Mouse (Mus musculus) intestine, embryonic 14.5 days (tissue): ENCODE measurements around the gene Trim21. TPM values are rescaled to one million over a fixed set of nuclear protein-coding genes. Genes with fewer than 3 reads are reported as not detected.
A peak's percentile ranks its signal among the peaks of the same experiment; 100 is the strongest.

ENCODE experiments used
- ATAC-seq: fragments of 200-750 bp; cut with Nextera tagmentation; replicated peaks from 2 replicates; pipeline ENCODE4 v1.8.0; 2017; ENCODE audit warnings: low read depth, moderate number of reproducible peaks, moderate TSS enrichment, moderate library complexity; ENCODE audit not compliant: low FRiP score, low TSS enrichment
- DNase-seq: peaks from one replicate; pipeline ENCODE4 v3.0.0-alpha.2; 2018; ENCODE audit warnings: low spot score
- H3K27ac ChIP-seq: fragments of 300-500 bp; sonication (generic); 2 replicates; pipeline ENCODE4 v1.5.1; 2014; ENCODE audit warnings: low read depth, mild to moderate bottlenecking, control low read depth
- H3K27me3 ChIP-seq: fragments of 300-500 bp; sonication (generic); replicated peaks from 2 replicates; pipeline ENCODE4 v1.6.1; 2014; ENCODE audit warnings: low read length, control low read depth; ENCODE audit not compliant: control insufficient read depth, insufficient read depth
- H3K36me3 ChIP-seq: fragments of 300-500 bp; sonication (generic); 2 replicates; pipeline ENCODE4 v1.6.1; 2014; ENCODE audit warnings: low read length, control low read depth; ENCODE audit not compliant: control insufficient read depth, insufficient read depth
- H3K4me1 ChIP-seq: fragments of 300-500 bp; sonication (generic); replicated peaks from 2 replicates; pipeline ENCODE4 v1.6.1; 2014; ENCODE audit warnings: low read length, control low read depth, mixed read lengths; ENCODE audit not compliant: control insufficient read depth, insufficient read depth
- H3K4me2 ChIP-seq: fragments of 300-500 bp; sonication (generic); 2 replicates; pipeline ENCODE4 v1.6.1; 2014; ENCODE audit warnings: low read length
- H3K4me3 ChIP-seq: fragments of 300-500 bp; sonication (generic); 2 replicates; pipeline ENCODE4 v1.5.1; 2014; ENCODE audit warnings: low read depth, low read length, control low read depth, mixed read lengths
- H3K9ac ChIP-seq: fragments of 300-500 bp; sonication (generic); 2 replicates; pipeline ENCODE4 v1.6.1; 2014; ENCODE audit warnings: mild to moderate bottlenecking, low read length
- H3K9me3 ChIP-seq: fragments of 300-500 bp; sonication (generic); 2 replicates; pipeline ENCODE4 v1.6.1; 2016; ENCODE audit warnings: low read length, control low read depth; ENCODE audit not compliant: control insufficient read depth
- WGBS: fragments of 180-500 bp; shearing (Covaris S2); extraction: QIAGEN DNeasy Blood & Tissue Kit; methylation state at CpG from one replicate; pipeline ENCODE4 v1.1.7; 2014; 5-methylcytosine and 5-hydroxymethylcytosine counted together
- polyA plus RNA-seq: library from polyadenylated mRNA; unstranded; fragments of >200 nt; fragmentation: Nextera tagmentation; extraction: Ambion mirVana; gene quantifications from 2 replicates; pipeline ENCODE4 v1.2.1, GENCODE M21; 2014

Trim21 gene
- polyA plus RNA-seq, 1 experiment from 2014 or later, result 1.2 TPM

DNA sequence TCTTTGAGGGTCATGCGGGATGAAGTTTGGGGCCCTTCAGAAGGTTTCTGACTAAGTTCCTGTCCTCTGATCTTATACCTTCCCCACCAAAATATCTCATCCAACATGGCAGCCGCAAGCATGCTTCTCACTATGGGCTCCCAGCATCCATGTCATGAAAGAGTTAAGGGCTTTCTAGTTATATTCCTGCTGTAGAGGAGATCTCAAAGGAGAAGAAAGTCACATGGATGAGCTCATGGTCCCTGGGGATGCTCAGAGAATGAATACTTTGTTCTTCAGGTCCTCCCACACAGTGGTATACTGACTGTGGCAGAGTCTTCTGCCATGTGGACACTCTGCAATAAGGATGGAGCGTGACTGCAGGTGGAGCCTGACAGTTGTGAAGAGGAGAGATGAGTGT is 15.7 kb downstream of the Trim21 start, which contains the start of gene Olfr549:
Gene Olfr549, plus strand, starts transcription at position 301 of the 400 bp plus-strand sequence.
- Histone ChIP-seq H3K4me2 (no peak within 1 kb of the TSS), H3K9ac (no peak within 1 kb of the TSS), H3K9me3 (no peaks in the 10 kb centered on the region), H3K36me3 (no peaks in the 10 kb centered on the region), H3K27ac (no peak within 1 kb of the TSS), H3K4me1 (no peaks in the 10 kb centered on the region), H3K27me3 (no peaks in the 10 kb centered on the region), H3K4me3 (no peak within 1 kb of the TSS)
- DNase-seq, result no peak
- WGBS, result 88% methylated on average over 3 of the region's 3 CpGs
- ATAC-seq, result no peak

DNA sequence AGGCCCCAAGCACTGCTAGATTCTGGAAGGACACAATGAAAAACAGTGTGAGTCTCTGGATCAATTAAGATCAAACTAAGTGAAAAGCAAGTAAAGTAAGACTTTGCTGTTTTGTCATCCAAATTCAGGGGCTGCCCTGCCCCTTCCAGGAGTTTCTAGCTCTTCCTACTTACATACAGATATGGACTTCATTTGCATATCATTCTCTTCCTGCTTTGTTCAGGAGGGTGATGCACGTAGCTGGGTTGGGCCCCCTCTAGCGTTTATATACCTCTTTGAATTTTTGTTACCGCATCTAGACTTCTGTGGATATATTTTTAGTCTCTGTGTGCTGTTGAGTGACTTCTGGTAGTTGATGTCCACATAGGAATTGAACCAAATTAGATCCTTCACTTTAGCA is 24.0 kb downstream of the Trim21 start:
- Histone ChIP-seq H3K27me3 (no peaks in the 10 kb centered on the region), H3K27ac (no peak overlapping the region), H3K36me3 (no peaks in the 10 kb centered on the region), H3K9ac (no peak overlapping the region), H3K4me1 (no peaks in the 10 kb centered on the region), H3K4me3 (no peak overlapping the region), H3K9me3 (no peaks in the 10 kb centered on the region), H3K4me2 (no peak overlapping the region)
- 63% methylated on average over 3 of the region's 3 CpGs for WGBS
- no peak for DNase-seq
- ATAC-seq, result no peak

DNA sequence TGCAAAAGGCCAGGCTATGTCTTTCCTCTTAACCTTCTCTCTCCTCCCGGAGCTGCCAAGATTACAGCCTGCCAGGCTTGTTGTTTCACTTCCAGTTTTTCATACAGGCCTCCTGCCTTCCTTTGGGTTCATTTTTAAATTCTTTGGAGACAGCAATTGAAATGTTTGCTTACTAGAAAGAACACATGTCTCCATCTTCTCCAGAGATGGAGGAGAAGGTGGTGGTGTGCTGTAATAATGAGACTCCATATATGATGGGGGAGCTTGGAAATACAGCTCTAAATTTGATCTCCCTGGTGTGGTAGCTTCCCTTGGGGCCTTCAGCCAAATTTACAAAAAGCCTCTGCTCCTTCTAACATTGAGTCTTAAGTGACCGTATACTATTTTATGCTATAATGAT is 24.7 kb downstream of the Trim21 start, which contains the start of gene Olfr548-ps1:
Gene Olfr548-ps1, plus strand, starts transcription at position 301 of the 400 bp plus-strand sequence.
- Histone ChIP-seq H3K36me3 (no peaks in the 10 kb centered on the region), H3K9ac (no peak within 1 kb of the TSS), H3K9me3 (no peaks in the 10 kb centered on the region), H3K27ac (no peak within 1 kb of the TSS), H3K4me1 (no peaks in the 10 kb centered on the region), H3K4me3 (no peak within 1 kb of the TSS), H3K27me3 (no peaks in the 10 kb centered on the region), H3K4me2 (no peak within 1 kb of the TSS)
- no peak for DNase-seq
- ATAC-seq, result no peak
- WGBS, result 76% methylated on average over 2 of the region's 2 CpGs

DNA sequence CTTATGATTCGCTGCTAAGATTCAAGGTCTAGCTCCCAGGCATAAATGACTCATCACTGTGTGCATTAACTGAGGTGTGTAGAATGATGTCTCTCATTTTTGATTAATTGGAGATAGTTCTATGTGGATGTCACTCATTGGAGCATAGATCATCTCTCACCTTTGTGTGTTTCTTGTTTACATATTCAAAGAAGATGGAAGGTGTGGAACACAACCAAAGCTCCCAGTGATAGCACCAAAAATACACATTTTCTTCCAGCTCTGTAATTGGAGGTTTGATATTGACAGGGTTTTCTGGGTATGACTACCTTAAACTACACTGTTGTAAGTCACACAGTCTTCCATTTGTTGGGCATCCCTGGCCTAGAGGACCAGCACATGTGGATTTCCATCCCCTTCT is 30.8 kb downstream of the Trim21 start, which contains the start of gene Olfr547:
Gene Olfr547, plus strand, starts transcription at position 301 of the 400 bp plus-strand sequence.
- ATAC-seq (no peak), DNase-seq (no peak)
- no peaks in the 10 kb centered on the region for H3K9me3 ChIP-seq
- no peaks in the 10 kb centered on the region for H3K4me1 ChIP-seq
- no peaks in the 10 kb centered on the region for H3K27me3 ChIP-seq
- 74% methylated on average over 1 of the region's 1 CpGs for WGBS
- no peak within 1 kb of the TSS for H3K9ac ChIP-seq
- H3K4me3 ChIP-seq, result no peak within 1 kb of the TSS
- H3K36me3 ChIP-seq, result no peaks in the 10 kb centered on the region
- no peak within 1 kb of the TSS for H3K4me2 ChIP-seq
- H3K27ac ChIP-seq, result no peak within 1 kb of the TSS

DNA sequence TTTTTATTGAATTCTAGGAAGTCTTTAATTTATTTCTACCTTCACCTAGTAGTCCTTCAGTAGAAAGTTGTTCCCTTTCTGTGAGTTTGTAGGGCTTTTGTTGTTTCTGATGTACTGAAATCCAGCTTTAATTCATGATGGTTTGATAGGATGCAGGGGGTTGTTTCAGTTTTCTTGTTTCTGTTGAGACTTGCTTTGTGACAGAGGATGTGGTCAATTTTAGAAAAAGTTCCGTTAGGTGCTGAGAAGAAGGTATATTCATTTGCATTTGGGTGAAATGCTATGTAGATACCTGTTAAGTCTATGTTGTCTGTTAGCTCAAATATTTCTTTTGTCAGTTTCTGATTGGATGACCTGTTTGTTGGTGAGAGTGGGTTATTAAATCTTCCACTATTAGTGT is 36.2 kb downstream of the Trim21 start:
- Histone ChIP-seq H3K4me3 (no peak overlapping the region), H3K4me2 (no peak overlapping the region), H3K27ac (no peak overlapping the region), H3K9me3 (no peaks in the 10 kb centered on the region), H3K27me3 (no peaks in the 10 kb centered on the region), H3K9ac (no peak overlapping the region), H3K4me1 (no peaks in the 10 kb centered on the region), H3K36me3 (no peaks in the 10 kb centered on the region)
- no peak for ATAC-seq
- no peak for DNase-seq
- 78% methylated on average over 1 of the region's 1 CpGs for WGBS

DNA sequence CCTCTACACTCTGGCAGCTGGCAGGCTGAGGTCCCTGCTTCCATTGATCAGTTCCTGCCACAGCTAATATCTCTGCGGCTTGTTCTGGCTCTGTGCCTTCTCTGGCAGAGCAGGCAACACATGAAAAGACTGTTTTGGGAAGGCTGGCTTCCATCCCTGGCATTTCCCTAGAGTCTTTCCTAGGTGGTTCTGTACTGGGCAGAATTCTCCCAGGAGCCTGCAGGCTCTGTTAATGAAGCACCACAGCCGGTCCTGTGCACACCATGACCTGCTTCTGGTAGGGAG is 48.3 kb downstream of the Trim21 start:
- 91% methylated on average over 2 of the region's 2 CpGs for WGBS
- DNase-seq, result no peak
- no peak overlapping the region for H3K27ac ChIP-seq

DNA sequence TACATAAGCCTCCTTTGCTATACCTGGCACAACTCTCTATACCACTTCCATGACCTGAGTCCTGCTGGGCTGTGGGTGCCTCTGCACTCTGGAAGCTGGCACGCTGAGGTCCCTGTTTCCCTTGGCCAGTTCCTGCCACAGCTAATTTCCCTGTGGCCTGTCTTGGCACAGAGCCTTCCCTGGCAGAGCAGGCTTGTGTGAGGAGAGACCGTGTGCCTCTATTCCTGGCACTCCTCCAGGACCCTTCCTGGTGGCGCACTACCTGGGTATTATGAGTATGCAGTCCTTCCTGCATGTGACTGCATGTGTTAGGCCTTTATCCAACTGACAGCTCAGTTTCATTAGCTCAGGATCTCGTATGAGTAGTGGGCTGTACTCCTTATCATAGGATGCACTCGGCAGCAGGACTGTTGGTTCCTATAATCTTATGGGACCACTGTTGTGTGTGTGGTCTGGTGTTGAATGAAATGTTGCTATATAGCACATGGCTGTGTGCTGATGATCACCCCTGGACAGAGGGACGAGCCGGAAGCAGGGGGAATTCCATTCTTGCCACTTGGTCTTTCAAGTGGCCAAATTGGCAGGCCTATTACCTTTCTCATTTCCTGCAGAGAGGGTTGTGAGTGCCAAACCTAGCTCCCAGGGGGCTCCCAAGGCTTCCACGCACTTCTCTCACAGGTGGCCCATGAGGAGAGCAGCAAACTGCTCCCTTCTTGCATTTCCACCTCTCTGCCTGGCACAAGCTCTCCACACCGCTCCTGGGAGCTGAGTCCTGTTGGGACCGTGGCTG is 48.8 kb downstream of the Trim21 start:
- no peak for ATAC-seq
- Histone ChIP-seq H3K9ac (no peak overlapping the region), H3K4me1 (no peaks in the 10 kb centered on the region), H3K4me3 (no peak overlapping the region), H3K9me3 (no peaks in the 10 kb centered on the region), H3K27ac (no peak overlapping the region), H3K27me3 (no peaks in the 10 kb centered on the region), H3K4me2 (no peak overlapping the region), H3K36me3 (no peaks in the 10 kb centered on the region)
- DNase-seq, result no peak
- WGBS, result 76% methylated on average over 10 of the region's 10 CpGs

More for the DNA sequence above, 48.3 kb downstream of the Trim21 start:
- Histone ChIP-seq H3K36me3 (no peaks in the 10 kb centered on the region), H3K9ac (no peak overlapping the region), H3K4me1 (no peaks in the 10 kb centered on the region), H3K4me3 (no peak overlapping the region), H3K9me3 (no peaks in the 10 kb centered on the region), H3K27me3 (no peaks in the 10 kb centered on the region), H3K4me2 (no peak overlapping the region)
- ATAC-seq, result no peak

DNA sequence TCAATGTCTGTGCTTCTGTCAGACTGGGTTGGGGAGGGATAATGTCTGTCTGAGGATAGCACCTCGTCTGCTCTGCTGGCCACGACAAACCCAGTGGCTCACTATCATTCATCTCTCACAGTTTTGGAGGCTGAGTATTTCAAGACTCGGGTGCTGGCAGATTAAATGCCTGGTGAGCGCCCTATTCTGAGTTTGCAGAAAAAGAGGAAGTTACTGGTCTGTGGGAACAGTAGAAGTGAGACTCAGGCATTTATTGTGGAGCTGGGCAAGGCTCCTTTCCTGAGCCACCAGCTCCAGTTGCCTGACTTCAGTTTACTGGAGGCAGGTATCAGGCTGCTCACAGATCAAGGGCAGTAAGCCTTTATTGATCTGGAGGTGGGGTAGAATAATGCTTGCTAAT is 51.1 kb downstream of the Trim21 start:
- Histone ChIP-seq H3K36me3 (no peaks in the 10 kb centered on the region), H3K27ac (no peak overlapping the region), H3K9me3 (no peaks in the 10 kb centered on the region), H3K4me3 (no peak overlapping the region), H3K4me1 (no peaks in the 10 kb centered on the region), H3K27me3 (no peaks in the 10 kb centered on the region), H3K9ac (no peak overlapping the region), H3K4me2 (no peak overlapping the region)
- DNase-seq (no peak), ATAC-seq (no peak)
- WGBS, result 63% methylated on average over 4 of the region's 4 CpGs

DNA sequence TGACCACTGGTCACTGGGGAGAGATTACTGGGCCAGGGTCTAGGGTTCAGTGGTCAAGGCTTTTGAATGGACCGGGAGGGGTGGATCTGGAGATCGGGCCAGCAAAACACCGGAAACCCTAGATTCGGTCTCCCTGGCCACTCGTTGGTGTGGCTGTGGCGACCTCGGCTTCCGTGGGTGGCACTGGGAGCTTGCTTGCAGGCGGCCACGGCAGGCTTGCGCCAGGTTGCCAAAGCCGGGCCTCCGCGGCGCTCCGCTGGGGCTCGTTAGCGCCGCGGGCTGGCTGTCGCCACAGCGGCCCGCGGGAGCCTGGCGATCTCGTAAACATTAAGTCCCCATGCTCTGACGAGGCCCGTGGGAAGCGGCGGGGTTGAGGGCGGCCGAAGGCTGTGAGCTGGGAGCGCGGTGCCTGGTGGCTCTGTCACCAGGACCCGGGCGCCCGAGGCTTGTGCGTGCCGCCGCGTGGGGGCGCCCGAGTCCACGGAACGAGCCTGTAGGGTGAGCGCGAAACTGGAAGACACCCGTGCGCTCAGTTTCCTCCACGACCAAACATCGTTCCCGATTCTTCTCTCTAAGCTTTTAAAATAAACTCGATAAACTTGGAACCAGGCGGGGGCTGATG is 52.4 kb downstream of the Trim21 start:
- no peaks in the 10 kb centered on the region for H3K4me1 ChIP-seq
- peak overlapping the region; percentile 60 for H3K9ac ChIP-seq
- peak; percentile 95 for ATAC-seq
- WGBS, result 1% methylated on average over 54 of the region's 54 CpGs
- H3K27ac ChIP-seq, result no peak overlapping the region
- peak overlapping the region; percentile 93 for H3K4me2 ChIP-seq
- no peaks in the 10 kb centered on the region for H3K27me3 ChIP-seq
- H3K36me3 ChIP-seq, result no peaks in the 10 kb centered on the region
- no peaks in the 10 kb centered on the region for H3K9me3 ChIP-seq
- H3K4me3 ChIP-seq, result peak overlapping the region; percentile 41
- DNase-seq, result peak; percentile 95
